Mouse (Mus musculus): ENCODE results near the gene Olfr854. TPM values are rescaled to one million over a fixed set of nuclear protein-coding genes. Genes with fewer than 3 reads are reported as not detected.

Gene Olfr854
- total RNA-seq (2014; rRNA removed) (not detected in 2 replicates), polyA plus RNA-seq (2015; fragmentation: Nextera tagmentation; extraction: Ambion mirVana) (not detected in 2 replicates)

DNA sequence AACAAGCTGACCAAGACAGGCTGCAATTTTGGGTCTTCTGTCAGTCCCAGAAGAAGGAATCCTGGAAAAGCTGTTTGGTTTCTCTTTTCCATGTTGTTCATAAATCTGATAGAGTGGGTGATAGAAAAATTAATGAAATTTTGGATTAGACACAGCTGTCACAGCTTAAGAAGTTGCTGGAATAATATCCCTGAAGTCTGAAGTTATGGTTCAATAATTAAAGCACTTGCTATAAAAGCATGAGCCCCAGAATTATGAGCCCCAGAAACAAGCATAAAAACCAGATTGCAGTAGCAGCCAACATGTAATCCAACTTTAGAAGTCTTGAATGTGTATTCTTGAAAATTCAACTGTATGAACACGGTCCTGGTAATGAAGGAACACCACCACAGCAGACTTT lies at the start of gene Olfr854:
Gene Olfr854 (minus strand): TSS at position 101 of the 400 bp plus-strand sequence.
- no peak for TF ChIP-seq CTCF (IDR thresholded peaks at IDR 0.05; ENCODE audit: low read depth)
- Histone ChIP-seq H3K4me2 (ENCODE audit: low read depth, low read length) (no peak within 1 kb of the TSS), H3K4me1 (ENCODE audit: insufficient read depth, low read length) (no peaks in the 10 kb centered on the region), H3K4me3 (ENCODE audit: low read length) (no peak within 1 kb of the TSS), H3K27me3 (ENCODE audit: insufficient read depth, low read length) (no peaks in the 10 kb centered on the region), H3K9ac (replicated peaks; ENCODE audit: low read length) (no peak within 1 kb of the TSS), H3K27ac (no peak within 1 kb of the TSS), H3K9me3 (ENCODE audit: low read length) (peaks cover 7% of the 10 kb centered on the region; the same call in 1 of the 2 replicates), H3K36me3 (ENCODE audit: insufficient read depth, low read length) (no peaks in the 10 kb centered on the region)
- WGBS, result 74% methylated on average over 1 of the region's 1 CpGs
- ATAC-seq (no peak), DNase-seq (ENCODE audit: low spot score) (no peak)

DNA sequence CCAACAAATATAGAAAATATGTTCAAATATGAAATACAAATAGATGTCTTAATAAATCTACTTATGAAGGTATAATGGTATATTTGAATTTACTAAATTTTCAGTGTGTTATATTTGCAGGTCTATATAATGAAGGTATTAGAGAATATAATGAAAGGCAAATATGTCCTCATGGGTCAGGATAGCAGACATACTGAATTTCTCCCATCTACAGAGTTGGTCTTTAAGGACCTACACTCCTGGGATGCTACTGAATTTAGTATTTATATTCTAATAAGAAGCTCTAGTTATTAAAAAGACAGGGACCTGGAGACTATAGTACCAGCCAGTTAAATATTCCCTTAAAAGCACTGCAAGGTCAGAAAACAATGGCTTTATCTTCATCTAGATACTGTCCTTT lies 15.1 kb upstream of the Olfr854 start, which contains the start of gene Olfr855:
Gene Olfr855 (plus strand): TSS at position 301 of the 400 bp plus-strand sequence.
- no peak within 1 kb of the TSS for H3K9ac ChIP-seq (replicated peaks; ENCODE audit: low read length)
- no peak for DNase-seq (ENCODE audit: low spot score)
- H3K27me3 ChIP-seq (ENCODE audit: insufficient read depth, low read length), result no peaks in the 10 kb centered on the region
- no peaks in the 10 kb centered on the region for H3K36me3 ChIP-seq (ENCODE audit: insufficient read depth, low read length)
- H3K9me3 ChIP-seq (ENCODE audit: low read length), result 0 out of 2 replicates have a peak, but pooled peaks cover 2% of the 10 kb centered on the region
- H3K4me2 ChIP-seq (ENCODE audit: low read depth, low read length), result no peak within 1 kb of the TSS
- no peak for ATAC-seq
- TF ChIP-seq CTCF (IDR thresholded peaks at IDR 0.05; ENCODE audit: low read depth), result no peak
- H3K4me1 ChIP-seq (ENCODE audit: insufficient read depth, low read length), result no peaks in the 10 kb centered on the region
- H3K27ac ChIP-seq, result no peak within 1 kb of the TSS
- H3K4me3 ChIP-seq (ENCODE audit: low read length), result no peak within 1 kb of the TSS

DNA sequence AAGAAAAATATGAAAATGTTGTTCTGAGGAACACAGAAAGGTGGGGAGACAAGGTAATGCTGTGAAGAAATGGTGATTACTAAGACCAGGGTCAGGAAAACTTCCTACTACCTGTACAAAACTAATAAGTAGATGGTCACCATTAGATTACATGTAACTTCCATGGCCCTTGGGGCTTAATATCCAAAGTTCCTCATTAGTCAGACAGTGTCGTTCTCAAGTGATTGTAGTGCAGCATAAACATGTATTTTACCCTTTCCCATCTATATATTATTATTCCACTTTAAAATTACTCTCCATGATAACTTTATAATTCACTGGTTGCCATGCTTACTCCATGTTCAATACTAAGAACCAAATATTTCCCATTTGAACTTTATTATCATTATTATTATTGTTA lies 26.2 kb downstream of the Olfr854 start, which contains the start of gene Olfr853:
Gene Olfr853 (minus strand): TSS at position 101 of the 400 bp plus-strand sequence.
- Histone ChIP-seq H3K27ac (no peak within 1 kb of the TSS), H3K27me3 (ENCODE audit: insufficient read depth, low read length) (no peaks in the 10 kb centered on the region), H3K9me3 (ENCODE audit: low read length) (0 out of 2 replicates have a peak, but pooled peaks cover 4% of the 10 kb centered on the region), H3K4me3 (ENCODE audit: low read length) (no peak within 1 kb of the TSS), H3K36me3 (ENCODE audit: insufficient read depth, low read length) (no peaks in the 10 kb centered on the region), H3K9ac (replicated peaks; ENCODE audit: low read length) (no peak within 1 kb of the TSS), H3K4me1 (ENCODE audit: insufficient read depth, low read length) (no peaks in the 10 kb centered on the region), H3K4me2 (ENCODE audit: low read depth, low read length) (no peak within 1 kb of the TSS)
- DNase-seq (ENCODE audit: low spot score), result no peak
- 66% methylated on average over 1 of the region's 1 CpGs for WGBS
- TF ChIP-seq CTCF (IDR thresholded peaks at IDR 0.05; ENCODE audit: low read depth), result no peak
- ATAC-seq, result no peak

Other genes starting within 250 kb of the Olfr854 start
- not detected in 2 replicates for gene Olfr845, start 230.9 kb downstream of the Olfr854 start, total RNA-seq (2014; rRNA removed)
- gene Olfr845, start 230.9 kb downstream of the Olfr854 start, polyA plus RNA-seq (2015; fragmentation: Nextera tagmentation; extraction: Ambion mirVana), result not detected in 2 replicates
- gene Olfr846, start 203.4 kb downstream of the Olfr854 start, total RNA-seq (2014; rRNA removed), result not detected in 2 replicates
- gene Olfr846, start 203.4 kb downstream of the Olfr854 start, polyA plus RNA-seq (2015; fragmentation: Nextera tagmentation; extraction: Ambion mirVana), result not detected in 2 replicates
- gene Olfr847, start 188.7 kb downstream of the Olfr854 start, total RNA-seq (2014; rRNA removed), result not detected in 2 replicates
- not detected in 2 replicates for gene Olfr847, start 188.7 kb downstream of the Olfr854 start, polyA plus RNA-seq (2015; fragmentation: Nextera tagmentation; extraction: Ambion mirVana)
- not detected in 2 replicates for gene Olfr849, start 127.1 kb downstream of the Olfr854 start, total RNA-seq (2014; rRNA removed)
- not detected in 2 replicates for gene Olfr849, start 127.1 kb downstream of the Olfr854 start, polyA plus RNA-seq (2015; fragmentation: Nextera tagmentation; extraction: Ambion mirVana)
- gene Olfr850, start 89.1 kb downstream of the Olfr854 start, total RNA-seq (2014; rRNA removed), result not detected in 2 replicates
- gene Olfr850, start 89.1 kb downstream of the Olfr854 start, polyA plus RNA-seq (2015; fragmentation: Nextera tagmentation; extraction: Ambion mirVana), result not detected in 2 replicates
- not detected in 2 replicates for gene Olfr851, start 74.1 kb downstream of the Olfr854 start, total RNA-seq (2014; rRNA removed)
- gene Olfr851, start 74.1 kb downstream of the Olfr854 start, polyA plus RNA-seq (2015; fragmentation: Nextera tagmentation; extraction: Ambion mirVana), result not detected in 2 replicates
- not detected in 2 replicates for gene Olfr853, start 26.3 kb downstream of the Olfr854 start, total RNA-seq (2014; rRNA removed)
- gene Olfr853, start 26.3 kb downstream of the Olfr854 start, polyA plus RNA-seq (2015; fragmentation: Nextera tagmentation; extraction: Ambion mirVana), result not detected in 2 replicates
- not detected in 2 replicates for gene Olfr855, start 15.2 kb upstream of the Olfr854 start, total RNA-seq (2014; rRNA removed)
- not detected in 2 replicates for gene Olfr855, start 15.2 kb upstream of the Olfr854 start, polyA plus RNA-seq (2015; fragmentation: Nextera tagmentation; extraction: Ambion mirVana)
- 24.6 and 31.8 TPM in 2 replicates for gene Zfp317, start 54.7 kb upstream of the Olfr854 start, total RNA-seq (2014; rRNA removed)
- 20.4 and 22.2 TPM in 2 replicates for gene Zfp317, start 54.7 kb upstream of the Olfr854 start, polyA plus RNA-seq (2015; fragmentation: Nextera tagmentation; extraction: Ambion mirVana)
- gene Olfr857, start 142.1 kb upstream of the Olfr854 start, total RNA-seq (2014; rRNA removed), result not detected in 2 replicates
- not detected in 2 replicates for gene Olfr857, start 142.1 kb upstream of the Olfr854 start, polyA plus RNA-seq (2015; fragmentation: Nextera tagmentation; extraction: Ambion mirVana)
- not detected in 2 replicates for gene Olfr58, start 212.9 kb upstream of the Olfr854 start, total RNA-seq (2014; rRNA removed)
- gene Olfr58, start 212.9 kb upstream of the Olfr854 start, polyA plus RNA-seq (2015; fragmentation: Nextera tagmentation; extraction: Ambion mirVana), result not detected in 2 replicates
- not detected in 2 replicates for gene Olfr859, start 237.5 kb upstream of the Olfr854 start, total RNA-seq (2014; rRNA removed)
- not detected in 2 replicates for gene Olfr859, start 237.5 kb upstream of the Olfr854 start, polyA plus RNA-seq (2015; fragmentation: Nextera tagmentation; extraction: Ambion mirVana)

All from hindbrain, postnatal 0 days (tissue).